Mouse (Mus musculus): ENCODE measurements at regions not wholly inside any gene's neighbourhood (a gene's known extent, or its start where the extent isn't known, plus 50 kb on each side); places are given as distances from the start of the nearest gene placed in this dataset.

- DNase-seq (ENCODE audit: low read depth): no peak
Observed at GRCm38 (mm10) chr2:105454353-105454752, 55.2 kb upstream of the Rcn1 start.

- DNase-seq (ENCODE audit: low read depth): no peak
Observed at GRCm38 (mm10) chr2:105454836-105455235, 55.7 kb upstream of the Rcn1 start.

DNA sequence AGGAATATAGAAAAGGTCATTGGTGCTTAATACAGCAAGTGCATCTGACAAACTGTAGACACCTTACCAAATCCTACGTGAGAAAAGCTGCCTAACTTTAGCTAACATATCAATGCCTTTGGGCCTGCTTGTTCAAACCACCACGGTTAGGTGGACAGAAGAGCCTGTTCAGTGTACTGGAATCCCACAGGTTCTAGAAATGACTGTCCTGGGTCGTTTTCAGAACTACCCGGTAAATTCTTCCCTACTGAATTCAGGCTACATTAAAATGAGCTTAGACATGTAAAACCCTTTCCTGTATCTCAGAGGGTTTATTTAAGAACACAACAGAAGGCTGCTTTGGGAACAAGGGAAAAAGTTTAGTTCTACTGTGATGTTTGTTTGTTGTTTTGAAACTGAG is 59.5 kb upstream of the Rcn1 start:
- no peak for DNase-seq (ENCODE audit: low read depth)

- DNase-seq (ENCODE audit: low read depth): no peak
Observed at GRCm38 (mm10) chr2:105459512-105459911, 60.4 kb upstream of the Rcn1 start.

DNA sequence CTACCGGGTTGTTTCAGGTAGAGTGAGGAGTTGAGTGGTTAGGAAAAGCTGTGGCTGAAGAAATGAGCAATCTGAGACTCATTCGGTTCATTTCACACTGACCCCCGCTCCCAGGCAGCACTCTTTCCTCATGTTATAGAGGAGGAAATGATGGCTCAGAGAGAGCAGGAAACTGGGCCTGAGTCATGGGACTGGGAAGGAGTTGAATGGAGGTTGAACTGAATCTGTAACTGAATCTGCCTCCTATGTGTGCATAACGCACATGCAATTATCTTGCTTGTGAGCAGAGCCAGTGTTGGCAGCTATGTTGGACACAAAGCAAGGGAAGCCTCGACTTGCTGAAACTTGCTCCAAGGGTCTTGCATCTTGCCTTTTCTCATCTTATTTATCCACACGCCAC is 66.5 kb upstream of the Rcn1 start:
- no peak for DNase-seq (ENCODE audit: low read depth)

DNA sequence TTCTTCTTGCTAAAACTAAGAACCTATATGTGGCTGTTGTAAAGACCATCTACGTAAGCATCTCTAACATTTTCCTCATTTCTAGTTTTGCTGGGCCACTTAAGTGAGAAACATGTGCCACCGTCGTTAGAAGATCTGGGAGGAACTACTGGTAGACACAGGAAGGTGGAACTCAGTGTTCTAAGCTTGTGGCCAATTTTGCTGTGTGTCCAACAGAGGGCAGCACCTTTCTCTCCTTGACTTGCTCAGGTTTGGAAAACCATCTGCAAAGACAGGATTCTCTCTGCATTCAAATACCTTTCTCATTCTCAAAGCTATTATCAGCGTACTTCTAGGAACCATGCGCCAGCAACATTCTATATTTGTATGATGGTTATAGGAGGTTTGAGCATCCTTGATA is 69.8 kb upstream of the Rcn1 start:
- peak; percentile 1 for DNase-seq (ENCODE audit: low read depth)

- no peak for DNase-seq (ENCODE audit: low read depth)
Observed at GRCm38 (mm10) chr2:105476028-105476677, 77.0 kb upstream of the Rcn1 start.

- DNase-seq (ENCODE audit: low read depth): no peak
Observed at GRCm38 (mm10) chr2:105481990-105482592, 83.0 kb upstream of the Rcn1 start.

DNA sequence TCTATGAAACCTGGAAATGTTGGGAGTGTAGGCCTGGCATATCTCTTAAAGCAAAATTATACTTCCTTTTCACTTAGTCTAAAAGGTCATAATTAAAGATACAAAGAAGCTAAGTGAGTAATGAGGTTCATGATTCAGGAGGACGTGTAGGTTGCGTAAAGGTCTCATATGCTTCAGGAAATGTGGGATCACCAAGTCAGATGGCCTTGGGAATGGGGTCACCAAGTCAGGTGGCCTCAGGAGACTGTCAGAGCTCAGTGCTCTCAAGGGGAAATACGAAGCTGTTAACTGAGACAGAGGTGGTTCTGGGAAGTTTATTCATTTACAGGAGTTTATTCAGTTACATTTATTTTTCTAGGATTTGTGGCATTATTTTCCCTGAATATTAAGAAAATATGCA is 85.4 kb upstream of the Rcn1 start:
- no peak for DNase-seq (ENCODE audit: low read depth)

- no peak for DNase-seq (ENCODE audit: low read depth)
Observed at GRCm38 (mm10) chr2:105485286-105485685, 86.2 kb upstream of the Rcn1 start.

DNA sequence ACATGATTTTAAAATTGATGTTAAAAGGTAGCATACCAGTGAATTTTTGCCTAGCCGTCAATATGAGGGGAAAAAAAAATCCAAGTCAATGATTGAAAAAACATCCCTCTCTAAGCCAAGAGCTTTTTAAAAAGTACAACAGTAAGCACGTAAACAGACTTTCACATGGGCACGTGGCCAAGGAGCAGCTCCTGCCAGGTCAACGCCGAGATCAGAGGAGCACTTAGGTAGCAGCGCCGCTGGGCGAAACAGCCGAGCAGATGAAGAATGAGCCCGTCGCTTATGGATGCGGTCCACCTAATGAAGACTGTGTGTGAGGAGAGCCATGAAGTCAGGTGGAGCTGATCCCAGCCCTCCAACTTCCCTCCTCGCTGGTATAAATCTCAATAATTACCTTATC is 96.7 kb upstream of the Rcn1 start:
- no peak for DNase-seq (ENCODE audit: low read depth)

- no peak for DNase-seq (ENCODE audit: low read depth)
Observed at GRCm38 (mm10) chr2:105504197-105504596, 105.1 kb upstream of the Rcn1 start.

- DNase-seq (ENCODE audit: low read depth): no peak
Observed at GRCm38 (mm10) chr2:105505554-105505953, 106.4 kb upstream of the Rcn1 start.

- no peak for DNase-seq (ENCODE audit: low read depth)
Observed at GRCm38 (mm10) chr2:105507160-105507559, 108.0 kb upstream of the Rcn1 start.

DNA sequence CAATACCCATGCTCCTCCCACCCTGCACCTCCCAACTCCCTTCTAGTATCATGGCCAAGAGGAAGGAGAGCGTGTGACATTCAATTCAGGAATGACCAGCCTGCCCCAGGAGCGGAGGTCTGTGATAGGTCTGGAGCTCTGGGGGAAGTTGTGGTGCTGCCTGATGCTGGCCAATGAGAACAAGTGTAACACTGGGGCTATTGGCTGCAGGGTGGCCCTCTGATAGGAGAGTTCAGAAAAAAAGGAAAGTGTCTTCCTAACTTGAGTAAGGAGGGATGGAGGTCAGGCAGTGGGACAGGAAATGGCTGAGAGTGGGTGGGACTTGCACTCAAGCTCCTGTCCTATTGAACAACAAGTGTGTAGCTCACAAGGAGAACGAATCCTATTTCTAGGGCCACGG is 111.7 kb upstream of the Rcn1 start:
- DNase-seq (ENCODE audit: low read depth): no peak

DNA sequence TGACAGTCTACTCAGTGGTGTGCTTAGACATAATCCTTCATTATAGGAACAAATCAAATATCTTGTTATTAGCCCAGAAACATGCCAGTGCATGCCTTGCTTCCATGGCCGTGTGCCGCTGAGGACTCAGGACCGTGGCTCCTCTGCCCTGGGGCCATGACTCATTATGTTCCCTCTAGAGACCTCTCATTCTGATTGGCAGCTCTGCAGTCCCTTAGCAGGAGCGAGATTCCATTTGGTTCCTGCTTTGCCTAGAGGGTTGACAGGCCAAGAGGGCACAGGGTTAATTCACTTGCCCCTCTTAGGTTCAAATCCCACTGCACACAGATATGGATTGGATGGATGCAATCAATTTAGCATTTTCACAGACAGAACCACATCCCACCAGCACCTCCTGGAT is 112.6 kb upstream of the Rcn1 start:
- no peak for DNase-seq (ENCODE audit: low read depth)

DNA sequence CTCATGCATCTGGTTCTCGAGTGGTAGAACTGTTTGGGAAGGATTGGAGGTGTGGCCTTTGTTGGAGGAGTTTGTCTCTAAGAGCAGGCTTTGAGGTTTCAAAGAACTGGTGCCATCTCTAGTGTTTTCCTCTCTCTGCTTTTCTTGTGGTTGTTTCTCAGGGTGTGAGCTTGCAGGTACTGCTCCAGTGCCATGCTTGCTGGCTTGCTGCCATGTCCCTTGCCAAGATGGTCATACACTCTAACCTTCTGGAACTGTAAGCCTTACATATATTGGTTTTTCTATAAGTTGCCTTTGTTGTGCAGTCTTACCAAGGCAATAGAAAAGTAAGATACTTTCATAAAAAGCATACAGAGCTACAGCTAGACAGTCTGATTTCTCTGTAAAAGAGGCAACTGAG is 115.1 kb upstream of the Rcn1 start:
- no peak for DNase-seq (ENCODE audit: low read depth)

DNA sequence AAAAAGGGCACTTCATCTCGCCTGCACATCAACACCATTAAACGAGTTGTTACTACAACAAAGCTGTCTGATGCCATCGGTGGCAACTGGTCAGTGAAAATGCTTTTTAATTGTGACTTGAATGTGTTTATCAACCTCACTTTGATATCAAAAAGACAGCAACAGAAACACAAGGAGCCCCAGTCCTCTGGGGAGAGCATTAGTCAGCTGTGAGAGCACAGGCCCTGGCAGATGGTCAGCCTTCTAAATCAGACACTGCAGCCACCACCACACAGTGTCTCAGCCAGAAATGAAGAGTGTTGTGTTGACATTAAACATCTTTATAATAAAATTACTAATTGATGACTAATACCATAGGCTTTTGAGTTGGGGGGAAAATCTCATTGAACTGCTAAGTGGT is 115.8 kb upstream of the Rcn1 start:
- no peak for DNase-seq (ENCODE audit: low read depth)

DNA sequence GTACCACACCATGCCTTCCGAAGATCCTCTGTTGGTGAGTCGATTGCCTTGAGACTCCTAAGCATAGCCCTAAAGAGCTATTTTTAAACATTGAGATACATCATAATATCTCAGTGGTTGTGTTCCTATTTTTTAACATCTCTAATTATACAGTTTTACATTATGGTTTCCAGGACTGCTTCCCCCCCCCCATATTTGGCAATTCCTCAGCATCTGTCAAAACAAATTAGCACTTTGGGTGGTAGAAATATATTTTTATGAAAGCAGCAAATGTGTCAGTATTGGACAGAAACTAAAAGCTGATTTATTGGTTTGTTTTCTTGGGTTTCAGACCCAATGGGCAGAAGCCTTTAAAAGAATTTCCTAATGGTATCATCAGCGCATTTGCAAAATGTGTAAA is 116.2 kb upstream of the Rcn1 start:
- no peak for DNase-seq (ENCODE audit: low read depth)

DNA sequence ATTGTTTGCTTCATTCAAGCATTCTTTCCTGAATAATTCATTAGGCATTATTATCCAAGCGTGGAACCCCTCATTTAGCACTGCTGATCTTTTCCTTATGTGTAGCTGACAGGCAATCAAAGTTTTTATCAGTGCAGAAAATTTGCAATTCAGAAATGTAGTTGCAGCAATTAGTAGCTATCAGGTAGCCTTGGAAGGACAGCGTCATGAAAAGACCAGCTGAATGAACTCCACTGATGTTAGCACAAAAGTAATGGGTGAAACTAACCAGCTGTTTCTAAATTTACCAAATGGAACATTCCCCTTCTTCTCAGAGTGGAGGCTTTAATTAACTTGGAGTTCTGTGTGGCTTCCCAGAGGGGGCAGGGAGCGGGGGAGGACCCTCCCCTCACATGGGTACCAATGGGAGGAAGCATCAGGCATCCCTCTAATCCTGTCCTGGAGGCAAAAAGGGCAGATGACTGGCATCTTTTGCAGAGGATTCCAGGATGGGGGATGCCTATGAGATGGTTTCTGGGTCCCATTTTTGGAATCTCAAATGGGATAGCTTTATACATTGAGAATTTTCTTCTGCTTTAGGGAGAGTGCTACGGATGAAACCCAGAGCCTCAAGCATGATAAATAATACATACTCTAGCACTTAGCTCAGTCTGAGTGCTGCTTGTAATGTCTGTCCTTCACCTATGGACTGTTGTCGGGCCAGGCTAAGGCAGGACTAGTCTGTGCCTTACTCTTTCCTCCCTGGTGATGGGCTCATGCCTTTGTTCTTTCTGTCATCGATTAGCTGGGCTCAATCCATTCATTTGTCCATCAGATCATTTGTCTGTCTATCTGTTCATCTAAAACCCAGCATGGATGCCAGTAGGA is 117.4 kb upstream of the Rcn1 start:
- DNase-seq (ENCODE audit: low read depth): no peak

DNA sequence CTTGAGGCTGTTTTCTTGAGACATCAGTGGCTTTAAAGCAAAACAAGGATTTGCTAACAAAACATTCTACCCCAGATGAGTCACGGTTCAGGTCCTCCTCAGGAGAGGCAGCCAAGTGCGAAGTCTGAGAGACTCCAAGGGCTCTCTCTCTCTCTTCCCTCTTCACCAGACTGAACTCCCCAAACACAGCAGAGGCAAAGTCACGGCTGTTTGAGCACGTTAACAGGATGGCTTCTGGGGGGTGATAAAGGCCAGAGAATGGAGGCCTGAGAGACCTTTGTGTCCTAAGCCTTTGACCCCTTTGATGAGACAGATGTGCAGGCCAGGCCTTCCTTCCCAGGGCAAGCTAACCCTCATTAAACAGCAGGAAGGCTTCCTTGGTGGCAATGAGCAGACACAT is 122.7 kb upstream of the Rcn1 start:
- no peak for DNase-seq (ENCODE audit: low read depth)

DNA sequence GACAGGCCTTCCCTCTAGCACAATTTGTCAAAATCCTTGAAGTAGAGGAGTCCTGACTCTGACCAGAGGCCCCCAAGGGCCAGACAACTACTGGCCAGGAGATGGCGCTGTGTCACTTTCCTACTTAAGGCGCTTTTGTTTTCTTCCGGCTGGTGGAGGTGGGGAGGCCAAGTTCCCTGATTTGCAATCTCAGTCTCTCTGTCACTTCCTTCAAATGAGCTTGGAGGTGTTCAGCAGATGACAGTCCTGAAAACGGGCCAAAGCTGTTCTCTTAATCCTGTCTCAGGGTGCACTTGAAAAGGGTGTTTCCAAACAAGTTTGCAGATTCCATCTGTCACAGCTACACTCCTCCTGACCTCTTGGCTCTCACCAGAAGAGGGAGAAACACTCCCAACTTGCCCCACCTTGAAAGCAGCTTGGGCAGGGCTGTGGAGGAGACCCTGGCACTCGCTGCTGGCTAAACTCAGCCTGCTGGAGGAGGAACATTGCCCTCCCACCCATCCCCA is 124.2 kb upstream of the Rcn1 start:
- peak; percentile 8 for DNase-seq (ENCODE audit: low read depth)

- no peak for DNase-seq (ENCODE audit: low read depth)
Observed at GRCm38 (mm10) chr2:105525111-105525610, 126.0 kb upstream of the Rcn1 start.

Data from c-Kit-positive CD71-positive TER-119-negative erythroid progenitor cells, embryonic 14.5 days (primary cell).